Mouse (Mus musculus): ENCODE measurements around the gene Eif4b. TPM values are rescaled to one million over a fixed set of nuclear protein-coding genes. Genes with fewer than 3 reads are reported as not detected.

Eif4b gene
- polyA plus RNA-seq (2015; fragmentation: Nextera tagmentation; extraction: Ambion mirVana): 127 and 130 TPM in 2 replicates

GRCm38 (mm10) chr15:102073559-102074069 is at the start of gene Eif4b:
TSS of gene Eif4b (plus strand) at chr15:102073773.
- Histone ChIP-seq H3K4me2 (peak within 1 kb of the TSS; percentile 77), H3K27me3 (no peaks in the 10 kb centered on the region), H3K4me3 (replicated peaks) (peak within 1 kb of the TSS; percentile 71), H3K9me3 (replicated peaks) (no peaks in the 10 kb centered on the region), H3K9ac (peak within 1 kb of the TSS; percentile 93), H3K36me3 (0 out of 2 replicates have a peak, but pooled peaks cover 3% of the 10 kb centered on the region), H3K4me1 (peaks cover 30% of the 10 kb centered on the region), H3K27ac (peak within 1 kb of the TSS; percentile 94)
- peak; percentile 94 for ATAC-seq (replicated peaks; ENCODE audit: low FRiP score)
- WGBS: under 1% methylated on average over 58 of the region's 58 CpGs

- peaks cover 28% of the 10 kb centered on the region for H3K27me3 ChIP-seq
- H3K4me3 ChIP-seq (replicated peaks): no peak overlapping the region
- 50% methylated on average over 8 of the region's 8 CpGs for WGBS
- no peak overlapping the region for H3K9ac ChIP-seq
- peaks cover 59% of the 10 kb centered on the region for H3K4me1 ChIP-seq
- ATAC-seq (replicated peaks; ENCODE audit: low FRiP score): no peak
- H3K36me3 ChIP-seq: no peaks in the 10 kb centered on the region
- H3K4me2 ChIP-seq: no peak overlapping the region
- peak overlapping the region; percentile 81 for H3K27ac ChIP-seq
- no peaks in the 10 kb centered on the region for H3K9me3 ChIP-seq (replicated peaks)
Observed at GRCm38 (mm10) chr15:102023888-102024287, 49.7 kb upstream of the Eif4b start.

- H3K27me3 ChIP-seq: peaks cover 28% of the 10 kb centered on the region
- peaks cover 59% of the 10 kb centered on the region for H3K4me1 ChIP-seq
- 6% methylated on average over 22 of the region's 22 CpGs for WGBS
- no peaks in the 10 kb centered on the region for H3K36me3 ChIP-seq
- H3K4me3 ChIP-seq (replicated peaks): peak overlapping the region; percentile 16; the same call in 1 of the 2 replicates
- H3K27ac ChIP-seq: peak overlapping the region; percentile 81
- peak; percentile 61 for ATAC-seq (replicated peaks; ENCODE audit: low FRiP score)
- H3K9ac ChIP-seq: peak overlapping the region; percentile 23; the same call in 1 of the 2 replicates
- no peaks in the 10 kb centered on the region for H3K9me3 ChIP-seq (replicated peaks)
- peak overlapping the region; percentile 51 for H3K4me2 ChIP-seq
Observed at GRCm38 (mm10) chr15:102025136-102025872, 48.3 kb upstream of the Eif4b start.

GRCm38 (mm10) chr15:102026430-102026829 is 47.1 kb upstream of the Eif4b start:
- 17% methylated on average over 12 of the region's 12 CpGs for WGBS
- Histone ChIP-seq H3K4me2 (peak overlapping the region; percentile 51), H3K27me3 (peaks cover 28% of the 10 kb centered on the region), H3K27ac (peak overlapping the region; percentile 81), H3K4me1 (peaks cover 59% of the 10 kb centered on the region), H3K4me3 (replicated peaks) (no peak overlapping the region; the same call in 1 of the 2 replicates), H3K9me3 (replicated peaks) (no peaks in the 10 kb centered on the region), H3K36me3 (peaks cover 7% of the 10 kb centered on the region; the same call in 1 of the 2 replicates), H3K9ac (no peak overlapping the region)
- no peak for ATAC-seq (replicated peaks; ENCODE audit: low FRiP score)

- Histone ChIP-seq H3K9me3 (replicated peaks) (no peaks in the 10 kb centered on the region), H3K27me3 (peaks cover 28% of the 10 kb centered on the region), H3K9ac (peak within 1 kb of the TSS; percentile 51), H3K36me3 (peaks cover 14% of the 10 kb centered on the region; the same call in 1 of the 2 replicates), H3K27ac (peak within 1 kb of the TSS; percentile 66), H3K4me3 (replicated peaks) (peak within 1 kb of the TSS; percentile 44), H3K4me1 (peaks cover 49% of the 10 kb centered on the region), H3K4me2 (peak within 1 kb of the TSS; percentile 62)
- 3% methylated on average over 28 of the region's 28 CpGs for WGBS
- peak; percentile 27; the same call in 1 of the 2 replicates for ATAC-seq (replicated peaks; ENCODE audit: low FRiP score)
Observed at GRCm38 (mm10) chr15:102028040-102028439, 45.5 kb upstream of the Eif4b start, which contains the start of gene Krt18. TSS of gene Krt18 (plus strand) at chr15:102028180.

- no peak overlapping the region for H3K27ac ChIP-seq
- WGBS: 56% methylated on average over 16 of the region's 16 CpGs
- H3K9ac ChIP-seq: no peak overlapping the region
- H3K4me3 ChIP-seq (replicated peaks): no peak overlapping the region
- H3K4me1 ChIP-seq: 0 out of 2 replicates have a peak, but pooled peaks cover 9% of the 10 kb centered on the region
- no peaks in the 10 kb centered on the region for H3K27me3 ChIP-seq
- H3K36me3 ChIP-seq: peaks cover 14% of the 10 kb centered on the region; the same call in 1 of the 2 replicates
- H3K9me3 ChIP-seq (replicated peaks): no peaks in the 10 kb centered on the region
- no peak for ATAC-seq (replicated peaks; ENCODE audit: low FRiP score)
- no peak overlapping the region for H3K4me2 ChIP-seq
Observed at GRCm38 (mm10) chr15:102034121-102035053, 39.2 kb upstream of the Eif4b start.

GRCm38 (mm10) chr15:102040277-102040676 is 33.3 kb upstream of the Eif4b start:
- no peak for ATAC-seq (replicated peaks; ENCODE audit: low FRiP score)

GRCm38 (mm10) chr15:102041951-102042350 is 31.6 kb upstream of the Eif4b start:
- H3K4me3 ChIP-seq (replicated peaks): no peak overlapping the region
- no peak overlapping the region for H3K27ac ChIP-seq
- H3K27me3 ChIP-seq: peaks cover 13% of the 10 kb centered on the region; the same call in 1 of the 2 replicates
- H3K9me3 ChIP-seq (replicated peaks): no peaks in the 10 kb centered on the region
- peak overlapping the region; percentile 39; the same call in 1 of the 2 replicates for H3K4me2 ChIP-seq
- ATAC-seq (replicated peaks; ENCODE audit: low FRiP score): no peak
- WGBS: 22% methylated on average over 7 of the region's 7 CpGs
- H3K36me3 ChIP-seq: no peaks in the 10 kb centered on the region
- H3K4me1 ChIP-seq: 0 out of 2 replicates have a peak, but pooled peaks cover 5% of the 10 kb centered on the region
- no peak overlapping the region for H3K9ac ChIP-seq

More at GRCm38 (mm10) chr15:102040277-102040676, 33.3 kb upstream of the Eif4b start:
- H3K4me3 ChIP-seq (replicated peaks): no peak overlapping the region
- 74% methylated on average over 4 of the region's 4 CpGs for WGBS
- no peaks in the 10 kb centered on the region for H3K9me3 ChIP-seq (replicated peaks)
- H3K4me1 ChIP-seq: 0 out of 2 replicates have a peak, but pooled peaks cover 5% of the 10 kb centered on the region
- H3K36me3 ChIP-seq: no peaks in the 10 kb centered on the region
- H3K27me3 ChIP-seq: peaks cover 13% of the 10 kb centered on the region; the same call in 1 of the 2 replicates
- no peak overlapping the region for H3K27ac ChIP-seq
- no peak overlapping the region for H3K4me2 ChIP-seq
- no peak overlapping the region for H3K9ac ChIP-seq

GRCm38 (mm10) chr15:102044745-102045144 is 28.8 kb upstream of the Eif4b start:
- 84% methylated on average over 3 of the region's 3 CpGs for WGBS
- ATAC-seq (replicated peaks; ENCODE audit: low FRiP score): no peak
- H3K4me2 ChIP-seq: no peak overlapping the region

GRCm38 (mm10) chr15:102045691-102046090 is 27.9 kb upstream of the Eif4b start:
- no peaks in the 10 kb centered on the region for H3K9me3 ChIP-seq (replicated peaks)
- H3K36me3 ChIP-seq: no peaks in the 10 kb centered on the region
- no peaks in the 10 kb centered on the region for H3K4me1 ChIP-seq
- no peak for ATAC-seq (replicated peaks; ENCODE audit: low FRiP score)
- no peak overlapping the region for H3K27ac ChIP-seq
- no peak overlapping the region for H3K4me2 ChIP-seq
- 84% methylated on average over 10 of the region's 10 CpGs for WGBS
- no peak overlapping the region for H3K9ac ChIP-seq
- H3K27me3 ChIP-seq: peaks cover 10% of the 10 kb centered on the region; the same call in 1 of the 2 replicates
- H3K4me3 ChIP-seq (replicated peaks): no peak overlapping the region

More at GRCm38 (mm10) chr15:102044745-102045144, 28.8 kb upstream of the Eif4b start:
- no peaks in the 10 kb centered on the region for H3K9me3 ChIP-seq (replicated peaks)
- H3K27me3 ChIP-seq: peaks cover 13% of the 10 kb centered on the region; the same call in 1 of the 2 replicates
- no peak overlapping the region for H3K4me3 ChIP-seq (replicated peaks)
- no peaks in the 10 kb centered on the region for H3K36me3 ChIP-seq
- H3K4me1 ChIP-seq: no peaks in the 10 kb centered on the region
- no peak overlapping the region for H3K27ac ChIP-seq
- no peak overlapping the region for H3K9ac ChIP-seq

- H3K36me3 ChIP-seq: no peaks in the 10 kb centered on the region
- no peak overlapping the region for H3K4me3 ChIP-seq (replicated peaks)
- no peak overlapping the region for H3K9ac ChIP-seq
- H3K27ac ChIP-seq: no peak overlapping the region
- H3K4me1 ChIP-seq: peaks cover 11% of the 10 kb centered on the region; the same call in 1 of the 2 replicates
- no peak for ATAC-seq (replicated peaks; ENCODE audit: low FRiP score)
- no peaks in the 10 kb centered on the region for H3K27me3 ChIP-seq
- 88% methylated on average over 6 of the region's 6 CpGs for WGBS
- no peak overlapping the region for H3K4me2 ChIP-seq
- no peaks in the 10 kb centered on the region for H3K9me3 ChIP-seq (replicated peaks)
Observed at GRCm38 (mm10) chr15:102048006-102048405, 25.6 kb upstream of the Eif4b start.
